Mouse (Mus musculus) embryonic facial prominence, embryonic 13.5 days (tissue): Measurements from ENCODE around the gene Nrde2. TPM values are rescaled to one million over a fixed set of nuclear protein-coding genes. Genes with fewer than 3 reads are reported as not detected.

ENCODE experiments used
- ATAC-seq: fragments of 200-750 bp; cut with Nextera tagmentation; 2 replicates; pipeline ENCODE4 v1.8.0; 2017; ENCODE audit warnings: low read depth; ENCODE audit not compliant: insufficient number of reproducible peaks, insufficient read depth, low FRiP score, low TSS enrichment
- H3K27ac ChIP-seq: fragments of 300-500 bp; sonication (generic); 2 replicates; pipeline ENCODE4 v1.5.1; 2015; ENCODE audit warnings: moderate library complexity, mild to moderate bottlenecking, inconsistent platforms
- H3K27me3 ChIP-seq: fragments of 300-500 bp; sonication (generic); 2 replicates; pipeline ENCODE4 v1.6.1; 2015; ENCODE audit warnings: mild to moderate bottlenecking, inconsistent platforms
- H3K36me3 ChIP-seq: fragments of 300-500 bp; sonication (generic); 2 replicates; pipeline ENCODE4 v1.6.1; 2015; ENCODE audit warnings: mild to moderate bottlenecking, inconsistent platforms
- H3K4me1 ChIP-seq: fragments of 300-500 bp; sonication (generic); 2 replicates; pipeline ENCODE4 v1.6.1; 2015; ENCODE audit warnings: inconsistent platforms
- H3K4me2 ChIP-seq: fragments of 300-500 bp; sonication (generic); 2 replicates; pipeline ENCODE4 v1.6.1; 2015; ENCODE audit warnings: moderate library complexity, mild to moderate bottlenecking, inconsistent platforms
- H3K4me3 ChIP-seq: fragments of 300-500 bp; sonication (generic); 2 replicates; pipeline ENCODE4 v1.5.1; 2015; ENCODE audit warnings: mild to moderate bottlenecking, inconsistent platforms
- H3K9ac ChIP-seq: fragments of 300-500 bp; sonication (generic); 2 replicates; pipeline ENCODE4 v1.6.1; 2015; ENCODE audit warnings: mild to moderate bottlenecking, inconsistent platforms
- H3K9me3 ChIP-seq: fragments of 300-500 bp; sonication (generic); 2 replicates; pipeline ENCODE4 v1.6.1; 2016; ENCODE audit warnings: inconsistent platforms
- WGBS: fragments of 180-500 bp; shearing (Covaris S2); methylation state at CpG from one replicate; pipeline ENCODE4 v1.1.7; 2015; ENCODE audit warnings: mixed read lengths; 5-methylcytosine and 5-hydroxymethylcytosine counted together
- polyA plus RNA-seq: library from polyadenylated mRNA; unstranded; fragments of >200 nt; fragmentation: Nextera tagmentation; extraction: Ambion mirVana; gene quantifications from 2 replicates; pipeline ENCODE4 v1.2.1, GENCODE M21; 2015

Nrde2 gene
- polyA plus RNA-seq, 1 experiment from 2014 or later = 14.9 TPM

GRCm38 (mm10) chr12:100176469-100177056 lies 17.1 kb upstream of the Nrde2 start:
- H3K27ac ChIP-seq = no peak overlapping the region
- ATAC-seq = no peak

GRCm38 (mm10) chr12:100172481-100172880 lies 13.0 kb upstream of the Nrde2 start:
- no peak overlapping the region for H3K4me2 ChIP-seq
- H3K4me1 ChIP-seq = peaks cover 13% of the 10 kb centered on the region; the same call in 1 of the 2 replicates
- H3K4me3 ChIP-seq = no peak overlapping the region
- no peaks in the 10 kb centered on the region for H3K9me3 ChIP-seq
- H3K36me3 ChIP-seq = no peaks in the 10 kb centered on the region
- H3K27ac ChIP-seq = no peak overlapping the region
- no peak for ATAC-seq
- no peaks in the 10 kb centered on the region for H3K27me3 ChIP-seq
- H3K9ac ChIP-seq = no peak overlapping the region
- 67% methylated on average over 7 of the region's 7 CpGs for whole genome bisulfite sequencing

More at GRCm38 (mm10) chr12:100176469-100177056, 17.1 kb upstream of the Nrde2 start:
- H3K9ac ChIP-seq = no peak overlapping the region
- H3K4me2 ChIP-seq = no peak overlapping the region
- H3K36me3 ChIP-seq = no peaks in the 10 kb centered on the region
- no peaks in the 10 kb centered on the region for H3K9me3 ChIP-seq
- WGBS = 48% methylated on average over 11 of the region's 11 CpGs
- peaks cover 18% of the 10 kb centered on the region for H3K4me1 ChIP-seq
- H3K27me3 ChIP-seq = no peaks in the 10 kb centered on the region
- no peak overlapping the region for H3K4me3 ChIP-seq

GRCm38 (mm10) chr12:100167931-100168871 lies 8.7 kb upstream of the Nrde2 start:
- 8% methylated on average over 27 of the region's 28 CpGs for WGBS
- peak overlapping the region; percentile 85 for H3K27ac ChIP-seq
- no peaks in the 10 kb centered on the region for H3K36me3 ChIP-seq
- no peaks in the 10 kb centered on the region for H3K9me3 ChIP-seq
- peak; percentile 65 for ATAC-seq
- no peaks in the 10 kb centered on the region for H3K27me3 ChIP-seq
- peaks cover 8% of the 10 kb centered on the region; the same call in 1 of the 2 replicates for H3K4me1 ChIP-seq
- peak overlapping the region; percentile 68 for H3K4me2 ChIP-seq
- peak overlapping the region; percentile 60 for H3K9ac ChIP-seq
- peak overlapping the region; percentile 37 for H3K4me3 ChIP-seq

GRCm38 (mm10) chr12:100167502-100167901 lies 8.0 kb upstream of the Nrde2 start:
- peak overlapping the region; percentile 68 for H3K4me2 ChIP-seq
- H3K36me3 ChIP-seq = no peaks in the 10 kb centered on the region
- ATAC-seq = no peak
- peaks cover 8% of the 10 kb centered on the region; the same call in 1 of the 2 replicates for H3K4me1 ChIP-seq
- 75% methylated on average over 1 of the region's 1 CpGs for WGBS
- no peaks in the 10 kb centered on the region for H3K27me3 ChIP-seq
- no peak overlapping the region for H3K9ac ChIP-seq
- H3K9me3 ChIP-seq = no peaks in the 10 kb centered on the region
- no peak overlapping the region for H3K4me3 ChIP-seq
- peak overlapping the region; percentile 85; the same call in 1 of the 2 replicates for H3K27ac ChIP-seq

GRCm38 (mm10) chr12:100166939-100167338 lies 7.5 kb upstream of the Nrde2 start:
- Histone ChIP-seq H3K4me3 (no peak overlapping the region), H3K27me3 (no peaks in the 10 kb centered on the region), H3K36me3 (no peaks in the 10 kb centered on the region), H3K9ac (no peak overlapping the region), H3K4me1 (peaks cover 8% of the 10 kb centered on the region; the same call in 1 of the 2 replicates), H3K27ac (no peak overlapping the region), H3K4me2 (no peak overlapping the region), H3K9me3 (no peaks in the 10 kb centered on the region)
- ATAC-seq = no peak
- 76% methylated on average over 8 of the region's 8 CpGs for WGBS

- Histone ChIP-seq H3K27ac (no peak overlapping the region), H3K9me3 (no peaks in the 10 kb centered on the region), H3K4me3 (no peak overlapping the region), H3K4me2 (no peak overlapping the region), H3K4me1 (peaks cover 8% of the 10 kb centered on the region; the same call in 1 of the 2 replicates), H3K27me3 (no peaks in the 10 kb centered on the region), H3K36me3 (no peaks in the 10 kb centered on the region), H3K9ac (no peak overlapping the region)
- 23% methylated on average over 3 of the region's 3 CpGs for WGBS
- ATAC-seq = no peak
Observed at GRCm38 (mm10) chr12:100166177-100166576, 6.7 kb upstream of the Nrde2 start.

- Histone ChIP-seq H3K4me3 (no peak overlapping the region), H3K4me1 (peaks cover 8% of the 10 kb centered on the region; the same call in 1 of the 2 replicates), H3K9me3 (no peaks in the 10 kb centered on the region), H3K27me3 (no peaks in the 10 kb centered on the region), H3K9ac (no peak overlapping the region), H3K4me2 (no peak overlapping the region), H3K27ac (no peak overlapping the region), H3K36me3 (no peaks in the 10 kb centered on the region)
- 65% methylated on average over 7 of the region's 7 CpGs for WGBS
- no peak for ATAC-seq
Observed at GRCm38 (mm10) chr12:100164991-100165500, 5.6 kb upstream of the Nrde2 start.

- no peak overlapping the region for H3K4me3 ChIP-seq
- H3K4me2 ChIP-seq = no peak overlapping the region
- no peak for ATAC-seq
- H3K9ac ChIP-seq = no peak overlapping the region
- H3K36me3 ChIP-seq = peaks cover 54% of the 10 kb centered on the region
- WGBS = 92% methylated on average over 7 of the region's 7 CpGs
- H3K27me3 ChIP-seq = no peaks in the 10 kb centered on the region
- H3K9me3 ChIP-seq = no peaks in the 10 kb centered on the region
- no peak overlapping the region for H3K27ac ChIP-seq
- no peaks in the 10 kb centered on the region for H3K4me1 ChIP-seq
Observed at GRCm38 (mm10) chr12:100152466-100152865, 7.0 kb downstream of the Nrde2 start.

- ATAC-seq = no peak
- Histone ChIP-seq H3K27me3 (no peaks in the 10 kb centered on the region), H3K9ac (no peak overlapping the region), H3K9me3 (no peaks in the 10 kb centered on the region), H3K36me3 (peaks cover 95% of the 10 kb centered on the region), H3K4me2 (no peak overlapping the region), H3K4me1 (no peaks in the 10 kb centered on the region), H3K4me3 (no peak overlapping the region), H3K27ac (no peak overlapping the region)
- 89% methylated on average over 5 of the region's 5 CpGs for WGBS
Observed at GRCm38 (mm10) chr12:100144269-100144668, 15.2 kb downstream of the Nrde2 start.

- H3K9ac ChIP-seq = no peak overlapping the region
- H3K4me3 ChIP-seq = no peak overlapping the region
- no peaks in the 10 kb centered on the region for H3K27me3 ChIP-seq
- H3K9me3 ChIP-seq = no peaks in the 10 kb centered on the region
- 92% methylated on average over 9 of the region's 9 CpGs for WGBS
- peaks cover 95% of the 10 kb centered on the region for H3K36me3 ChIP-seq
- no peak overlapping the region for H3K27ac ChIP-seq
- no peak overlapping the region for H3K4me2 ChIP-seq
- H3K4me1 ChIP-seq = no peaks in the 10 kb centered on the region
- no peak for ATAC-seq
Observed at GRCm38 (mm10) chr12:100143737-100144136, 15.7 kb downstream of the Nrde2 start.

GRCm38 (mm10) chr12:100142848-100143523 lies 16.5 kb downstream of the Nrde2 start:
- Histone ChIP-seq H3K9me3 (no peaks in the 10 kb centered on the region), H3K36me3 (peaks cover 96% of the 10 kb centered on the region), H3K27ac (no peak overlapping the region), H3K4me3 (no peak overlapping the region), H3K27me3 (no peaks in the 10 kb centered on the region), H3K4me1 (no peaks in the 10 kb centered on the region), H3K4me2 (no peak overlapping the region), H3K9ac (no peak overlapping the region)
- WGBS = 93% methylated on average over 11 of the region's 11 CpGs
- ATAC-seq = no peak
